Mouse (Mus musculus): ENCODE measurements around the gene Entpd6. TPM values are rescaled to one million over a fixed set of nuclear protein-coding genes. Genes with fewer than 3 reads are reported as not detected.
A peak's percentile ranks its signal among the peaks of the same experiment; 100 is the strongest.

Entpd6 gene
- 10 to 100 TPM; 20.2 to 37.4 (median 35.8) TPM for polyA plus RNA-seq (2017; shearing (Covaris generic))

DNA sequence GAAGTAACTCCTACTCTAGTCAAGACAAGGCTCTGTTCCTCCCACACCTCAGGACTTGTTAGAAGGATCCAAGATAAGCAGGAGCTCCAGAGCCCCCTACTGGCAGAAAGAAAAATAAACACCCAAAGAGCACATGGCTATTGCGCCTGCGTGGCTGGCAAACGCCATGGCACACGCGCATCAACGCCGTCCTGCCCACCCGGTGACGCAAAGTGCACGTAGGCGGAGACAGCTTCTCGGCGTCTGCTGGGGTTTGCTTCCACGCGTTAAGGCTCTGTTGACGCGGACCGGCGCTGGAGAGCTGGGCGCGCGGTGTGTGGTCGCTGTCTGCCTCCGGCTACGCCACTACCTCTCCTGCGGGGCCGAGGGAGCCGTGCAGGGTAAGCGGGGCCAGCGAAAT, at the start of gene Entpd6:
Entpd6 (plus strand) TSS at position 189 of the 400 bp plus-strand sequence.
- peak; percentile 90 for ATAC-seq

DNA sequence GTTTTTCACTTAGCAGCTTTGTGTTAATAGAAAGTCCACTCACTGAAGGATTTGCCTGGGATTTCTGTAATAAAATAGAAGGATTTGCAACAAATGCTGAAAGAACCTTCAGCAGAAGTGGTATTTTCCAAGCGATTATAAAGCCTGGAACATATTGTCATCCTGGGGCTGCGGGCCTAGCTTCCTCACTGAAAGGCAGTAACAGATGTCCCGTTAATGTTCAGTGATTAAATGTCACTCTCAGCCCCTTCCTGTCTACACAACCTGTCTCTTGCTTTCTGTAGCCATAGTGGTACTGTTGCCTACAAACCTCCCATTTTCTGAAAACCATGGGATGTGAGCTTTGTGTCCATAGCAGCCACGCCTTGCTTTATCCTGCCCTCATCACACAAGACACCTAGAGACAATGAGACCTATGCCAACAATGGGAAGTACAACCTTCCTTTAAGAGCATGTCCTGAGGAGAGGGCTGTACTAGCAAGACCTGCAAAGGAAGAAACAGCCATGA, 36.6 kb upstream of the Entpd6 start:
- ATAC-seq: no peak

- ATAC-seq: no peak
Observed at GRCm38 (mm10) chr2:150735756-150736576, 12.9 kb upstream of the Entpd6 start.

GRCm38 (mm10) chr2:150737881-150738280, 11.0 kb upstream of the Entpd6 start:
- no peak for ATAC-seq

GRCm38 (mm10) chr2:150740145-150740841, 8.5 kb upstream of the Entpd6 start:
- ATAC-seq: no peak

- peak; percentile 50 for ATAC-seq
Observed at GRCm38 (mm10) chr2:150741405-150741804, 7.4 kb upstream of the Entpd6 start.

DNA sequence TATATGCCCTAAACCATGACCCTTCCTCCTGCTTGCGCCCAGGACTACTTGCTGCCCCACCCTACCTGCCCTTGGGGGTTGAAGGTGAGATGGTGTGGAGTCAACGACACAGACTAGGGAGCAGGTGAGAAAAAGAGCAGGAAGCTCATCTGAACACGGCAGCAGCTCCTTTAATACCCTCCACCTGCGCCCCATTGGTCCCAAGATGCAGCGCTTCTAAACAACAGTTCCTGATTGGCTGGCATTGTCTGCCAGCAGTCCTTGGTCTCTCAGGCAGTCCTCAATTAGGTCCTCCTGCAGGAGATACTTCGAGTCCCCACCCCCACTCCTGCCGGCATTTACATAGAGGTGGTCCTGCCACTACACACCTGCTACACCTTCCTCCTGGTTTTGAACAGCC, 3.8 kb upstream of the Entpd6 start:
- ATAC-seq: no peak

GRCm38 (mm10) chr2:150749283-150749682, 441 bp downstream of the Entpd6 start:
- ATAC-seq: peak; percentile 8

DNA sequence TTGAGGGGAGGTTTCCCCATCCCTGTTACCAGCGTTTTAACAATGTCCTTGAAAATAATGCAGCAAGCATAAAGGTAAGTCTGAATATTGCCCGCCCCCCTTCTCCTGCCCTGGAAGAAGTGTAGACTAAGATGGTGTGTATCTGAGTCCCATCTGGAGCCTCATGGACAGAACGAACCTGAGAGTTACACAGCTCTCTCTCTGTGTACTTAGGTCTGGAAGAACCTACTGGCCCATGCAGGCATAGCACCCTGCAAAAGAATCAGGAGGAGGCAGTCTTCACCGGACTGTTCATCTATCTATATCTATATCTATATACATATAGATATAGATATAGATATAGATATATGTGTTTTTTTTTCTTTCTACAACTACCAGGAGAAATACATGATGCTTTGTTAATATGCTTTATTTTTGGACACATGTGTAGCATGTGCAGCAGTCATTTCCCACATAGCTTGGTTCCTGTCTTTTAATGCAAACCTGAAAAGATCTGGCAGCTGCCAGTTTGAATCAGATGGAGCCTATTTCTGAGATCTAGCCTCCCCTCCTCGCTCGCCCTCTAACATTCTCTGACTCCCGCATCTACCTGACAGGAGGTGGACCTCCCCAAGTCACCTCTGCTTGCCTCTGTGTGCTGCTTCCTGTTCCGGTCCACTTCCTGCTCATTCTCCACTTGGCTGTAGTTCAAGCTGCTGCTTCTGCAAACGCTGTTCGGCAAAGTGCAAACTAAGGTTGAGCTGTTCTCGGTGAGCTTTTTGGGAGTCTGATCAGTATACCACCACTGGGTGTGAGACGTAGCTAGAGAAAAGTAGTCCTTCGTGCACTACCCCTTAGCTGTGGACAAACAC, 1.5 kb downstream of the Entpd6 start:
- peak; percentile 61 for ATAC-seq

- ATAC-seq: no peak
Observed at GRCm38 (mm10) chr2:150755016-150755415, 6.2 kb downstream of the Entpd6 start.

DNA sequence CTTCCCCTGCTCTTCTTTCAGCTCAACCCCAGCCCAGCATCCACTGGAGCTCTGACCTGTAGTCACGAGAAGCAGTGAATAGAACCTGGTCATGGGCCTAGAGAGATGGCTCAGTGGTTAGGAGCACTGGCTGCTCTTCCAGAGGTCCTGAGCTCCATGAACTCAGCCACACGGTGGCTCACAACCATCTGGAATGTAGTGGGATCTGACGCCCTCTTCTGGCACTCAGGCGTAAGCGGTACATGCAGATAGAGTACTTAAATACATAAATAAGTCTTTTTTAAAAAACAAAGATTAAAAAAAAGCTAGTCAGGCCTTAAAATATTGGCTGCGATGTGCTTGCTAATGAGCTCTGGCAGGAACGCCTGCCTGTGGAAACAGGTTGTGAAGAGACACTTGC, 12.6 kb downstream of the Entpd6 start:
- no peak for ATAC-seq

- ATAC-seq: no peak
Observed at GRCm38 (mm10) chr2:150765619-150766018, 16.8 kb downstream of the Entpd6 start.

DNA sequence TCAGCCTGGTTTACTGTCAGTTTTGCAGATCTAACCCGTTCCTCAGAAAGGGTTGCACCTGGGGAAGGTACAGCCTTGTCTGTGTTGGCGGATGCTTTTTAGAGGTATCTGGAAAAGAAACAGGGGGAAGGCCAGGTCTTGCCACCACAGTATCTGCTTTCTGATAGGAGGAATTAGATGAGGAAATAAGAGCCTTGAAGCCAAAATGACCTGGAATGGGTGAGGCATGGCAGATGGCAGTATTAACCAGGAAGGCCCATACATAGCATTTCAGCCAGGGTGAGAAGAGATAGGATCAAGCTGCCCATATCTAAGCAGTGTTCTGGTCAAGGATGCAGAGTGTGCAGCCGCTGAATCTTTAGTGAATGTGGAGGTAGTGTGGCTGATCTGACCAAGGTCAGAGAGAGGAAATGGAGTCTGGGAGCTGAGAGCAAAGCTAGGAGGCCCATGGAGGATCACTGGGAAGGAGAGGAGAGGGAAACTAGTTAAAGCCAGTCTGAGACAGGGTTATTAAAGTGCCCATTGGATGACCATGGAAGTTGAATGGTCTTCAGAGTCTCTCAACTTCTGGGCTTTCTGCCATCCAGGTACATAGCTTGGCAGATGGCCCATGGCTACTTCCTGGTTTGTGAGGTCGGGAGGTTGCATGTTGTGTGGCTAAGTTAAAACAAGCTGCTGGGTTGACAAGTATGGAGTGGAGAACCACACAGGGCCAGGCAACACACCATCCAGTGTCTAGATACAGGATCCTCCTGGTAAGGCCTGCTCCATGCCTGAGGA, 17.4 kb downstream of the Entpd6 start:
- ATAC-seq: no peak

GRCm38 (mm10) chr2:150768678-150769077, 19.8 kb downstream of the Entpd6 start:
- ATAC-seq: no peak

- no peak for ATAC-seq
Observed at GRCm38 (mm10) chr2:150770747-150771146, 21.9 kb downstream of the Entpd6 start.

DNA sequence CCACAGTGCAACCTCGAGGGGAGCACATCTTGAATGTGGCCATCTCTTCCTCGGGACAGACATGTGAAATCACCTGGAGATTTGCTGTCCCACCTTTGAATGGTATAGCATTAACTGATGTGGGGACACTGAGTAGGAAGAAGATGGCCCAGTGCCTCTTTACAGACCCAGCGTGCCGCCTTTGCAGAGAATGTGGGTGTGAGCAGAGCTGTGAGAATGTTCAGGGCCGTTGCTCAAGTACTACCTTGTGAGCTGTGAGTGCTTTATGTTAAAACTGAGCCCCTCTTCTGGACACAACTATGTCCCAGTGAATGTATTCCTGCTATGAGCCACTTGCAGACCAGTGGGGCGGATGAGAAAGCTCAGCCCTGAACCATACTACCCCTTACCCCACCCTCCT, 22.3 kb downstream of the Entpd6 start:
- ATAC-seq: no peak

- no peak for ATAC-seq
Observed at GRCm38 (mm10) chr2:150771996-150772395, 23.2 kb downstream of the Entpd6 start.

GRCm38 (mm10) chr2:150772466-150773119, 23.8 kb downstream of the Entpd6 start:
- ATAC-seq: no peak

- no peak for ATAC-seq
Observed at GRCm38 (mm10) chr2:150782801-150783200, 34.0 kb downstream of the Entpd6 start.

DNA sequence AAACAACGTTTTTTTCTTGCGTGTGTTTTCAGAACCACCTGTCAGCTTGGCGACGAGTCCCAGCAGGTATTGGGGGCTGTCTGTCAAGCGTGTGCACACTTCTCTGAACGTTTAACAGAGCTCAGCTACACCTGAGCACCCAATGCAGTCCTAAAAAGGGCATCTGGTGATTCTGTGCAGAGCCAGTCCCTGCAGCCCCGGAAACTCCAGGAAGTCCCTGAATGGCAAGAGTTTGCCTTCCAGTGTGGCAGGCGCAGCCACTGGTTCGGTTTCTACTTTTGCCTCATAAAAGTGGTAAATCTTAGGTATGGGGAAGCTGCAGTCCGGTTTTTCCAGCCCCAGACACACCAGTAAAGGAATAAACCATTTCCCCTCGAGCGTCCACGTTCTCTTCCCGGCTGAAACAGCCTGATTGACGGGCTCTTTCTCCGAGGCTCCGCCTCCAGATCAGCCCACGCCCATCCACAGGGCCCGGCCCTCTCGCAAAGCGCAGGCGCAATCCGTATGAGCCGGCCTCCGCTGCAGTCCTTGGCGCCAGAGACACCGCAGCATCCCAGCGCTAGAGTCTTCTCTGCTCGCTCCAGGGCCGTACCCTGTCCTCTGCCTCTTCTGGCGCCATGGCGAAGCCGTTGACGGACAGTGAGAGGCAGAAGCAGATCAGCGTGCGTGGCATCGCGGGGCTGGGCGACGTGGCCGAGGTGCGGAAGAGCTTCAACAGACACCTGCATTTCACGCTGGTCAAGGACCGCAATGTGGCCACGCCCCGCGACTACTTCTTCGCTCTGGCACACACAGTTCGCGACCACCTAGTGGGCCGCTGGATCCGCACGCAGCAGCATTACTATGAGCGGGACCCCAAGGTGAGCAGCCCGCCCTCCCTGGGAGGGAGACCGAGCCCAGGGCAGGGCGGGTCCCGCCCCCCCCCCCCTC, 37.7 kb downstream of the Entpd6 start, which contains the start of gene Pygb:
Pygb (plus strand) TSS at position 485 of the 930 bp plus-strand sequence.
- ATAC-seq: peak; percentile 93
